Mouse (Mus musculus) heart, embryonic 14.5 days (tissue): ENCODE data around the gene Mapk8ip1. TPM values are rescaled to one million over a fixed set of nuclear protein-coding genes. Genes with fewer than 3 reads are reported as not detected.

Source experiments
- ATAC-seq: fragments of 200-750 bp; cut with Nextera tagmentation; 2 replicates; pipeline ENCODE4 v1.8.0; 2017; ENCODE audit warnings: low read depth, moderate TSS enrichment; ENCODE audit not compliant: insufficient number of reproducible peaks, insufficient read depth, low FRiP score
- H3K27ac ChIP-seq, 2 experiments: fragments of 200-500 bp in 1 of 2; fragments of 300-500 bp in 1 of 2; sonication (generic) in 1 of 2; replicated peaks in 1 of 2; 2 replicates each; pipeline ENCODE4 v1.5.1; 2012 to 2014; ENCODE audit warnings: low read depth in 2 of 2, low read length in 2 of 2, control low read depth in 1 of 2, mild to moderate bottlenecking in 1 of 2, mixed read lengths in 1 of 2; ENCODE audit not compliant: control insufficient read depth in 1 of 2, insufficient read depth in 1 of 2
- H3K27me3 ChIP-seq: fragments of 300-500 bp; sonication (generic); 2 replicates; pipeline ENCODE4 v1.6.1; 2014; ENCODE audit warnings: mild to moderate bottlenecking, low read length, control low read depth; ENCODE audit not compliant: control insufficient read depth, insufficient read depth
- H3K36me3 ChIP-seq: fragments of 300-500 bp; sonication (generic); 2 replicates; pipeline ENCODE4 v1.6.1; 2014; ENCODE audit warnings: mild to moderate bottlenecking, control low read depth, low read length, mixed read lengths; ENCODE audit not compliant: control insufficient read depth, insufficient read depth
- H3K4me1 ChIP-seq, 2 experiments: fragments of 200-500 bp in 1 of 2; fragments of 300-500 bp in 1 of 2; sonication (generic) in 1 of 2; 2 replicates each; pipeline ENCODE4 v1.6.1; 2012 to 2014; ENCODE audit warnings: low read length in 2 of 2, control low read depth in 1 of 2, mixed read lengths in 1 of 2; ENCODE audit not compliant: control insufficient read depth in 2 of 2, insufficient read depth in 2 of 2
- H3K4me2 ChIP-seq: fragments of 300-500 bp; sonication (generic); 2 replicates; pipeline ENCODE4 v1.6.1; 2014; ENCODE audit warnings: mild to moderate bottlenecking, low read length
- H3K4me3 ChIP-seq, 2 experiments: fragments of 200-500 bp in 1 of 2; fragments of 300-500 bp in 1 of 2; sonication (generic) in 1 of 2; 2 replicates each; pipeline ENCODE4 v1.5.1; 2012 to 2014; ENCODE audit warnings: low read length in 2 of 2, mild to moderate bottlenecking in 2 of 2, control low read depth in 1 of 2, low read depth in 1 of 2, moderate library complexity in 1 of 2; ENCODE audit not compliant: control insufficient read depth in 1 of 2, insufficient read depth in 1 of 2
- H3K9ac ChIP-seq: fragments of 300-500 bp; sonication (generic); 2 replicates; pipeline ENCODE4 v1.6.1; 2014; ENCODE audit warnings: mild to moderate bottlenecking, low read length
- H3K9me3 ChIP-seq: fragments of 300-500 bp; sonication (generic); 2 replicates; pipeline ENCODE4 v1.6.1; 2016; ENCODE audit warnings: low read length, control low read depth; ENCODE audit not compliant: control insufficient read depth
- WGBS: fragments of 180-500 bp; shearing (Covaris S2); extraction: QIAGEN DNeasy Blood & Tissue Kit; methylation state at CpG from one replicate; pipeline ENCODE4 v1.1.7; 2014; 5-methylcytosine and 5-hydroxymethylcytosine counted together
- polyA plus RNA-seq: library from polyadenylated mRNA; unstranded; fragments of >200 nt; fragmentation: Nextera tagmentation; extraction: Ambion mirVana; gene quantifications from 2 replicates; pipeline ENCODE4 v1.2.1, GENCODE M21; 2014

The Mapk8ip1 gene
- polyA plus RNA-seq, 1 experiment from 2014 or later, result 2.9 TPM

- H3K4me1 ChIP-seq, result peaks cover 14 to 21% of the 10 kb centered on the region in 2 experiments; a peak in 3 of 4 replicates
- no peak; the same call in 1 of the 2 replicates for ATAC-seq
- peak overlapping the region; percentile 84 for H3K4me2 ChIP-seq
- peaks cover 4% of the 10 kb centered on the region; the same call in 1 of the 2 replicates for H3K36me3 ChIP-seq
- peak overlapping the region; percentile 61 for H3K4me3 ChIP-seq
- H3K27ac ChIP-seq, result no peak overlapping the region
- peak overlapping the region; percentile 71; the same call in 1 of the 2 replicates for H3K9ac ChIP-seq
- WGBS, result 9% methylated on average over 10 of the region's 10 CpGs
- peaks cover 24% of the 10 kb centered on the region for H3K27me3 ChIP-seq
- no peaks in the 10 kb centered on the region for H3K9me3 ChIP-seq
Observed at GRCm38 (mm10) chr2:92389645-92390044, 11.4 kb downstream of the Mapk8ip1 start.

DNA sequence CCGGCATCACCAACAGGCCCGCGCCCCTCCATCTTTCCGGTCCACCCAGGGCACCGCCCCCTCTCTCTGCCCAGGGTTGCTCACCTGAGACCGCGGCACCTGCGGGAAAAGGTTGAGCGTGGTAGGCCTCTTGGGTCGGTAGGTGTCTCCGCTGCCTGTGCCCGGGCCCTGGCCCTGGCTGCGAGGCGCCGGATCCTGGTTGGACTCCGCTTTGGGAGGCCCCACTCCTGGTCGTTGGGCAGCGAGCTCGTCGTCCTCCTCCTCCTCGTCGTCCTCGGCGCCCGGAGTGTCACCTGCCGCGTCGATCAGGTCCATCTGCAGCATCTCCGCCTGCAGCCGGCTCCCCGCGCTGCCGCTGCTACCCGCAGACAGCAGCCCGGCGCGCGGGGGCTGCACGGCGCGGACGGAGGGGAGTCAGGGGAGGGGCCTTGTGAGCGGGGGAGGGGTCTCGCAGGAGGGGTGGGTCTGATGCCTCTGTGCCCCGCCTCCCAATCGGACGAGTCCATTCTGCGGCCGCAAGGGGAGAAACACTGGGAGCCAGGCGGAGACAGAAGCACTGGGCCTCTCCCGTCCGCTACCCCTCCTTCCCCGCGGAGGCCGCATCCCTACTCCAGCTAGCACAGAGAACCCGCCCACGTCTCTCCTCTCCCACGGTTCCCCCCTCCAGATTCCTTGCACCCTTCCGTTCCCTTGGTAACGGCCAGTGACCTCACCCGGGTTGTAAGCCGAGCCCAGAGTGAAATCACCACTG, 12.0 kb downstream of the Mapk8ip1 start:
- Histone ChIP-seq H3K27ac (no peak overlapping the region), H3K4me3 (peak overlapping the region; percentile 61), H3K9me3 (no peaks in the 10 kb centered on the region), H3K36me3 (peaks cover 4% of the 10 kb centered on the region; the same call in 1 of the 2 replicates), H3K4me1 (peaks cover 14 to 21% of the 10 kb centered on the region in 2 experiments; a peak in 3 of 4 replicates), H3K4me2 (peak overlapping the region; percentile 84), H3K9ac (peak overlapping the region; percentile 71), H3K27me3 (peaks cover 18% of the 10 kb centered on the region)
- WGBS, result 1% methylated on average over 45 of the region's 62 CpGs
- ATAC-seq, result peak; percentile 72

- ATAC-seq, result no peak
- no peak overlapping the region for H3K9ac ChIP-seq
- H3K27ac ChIP-seq, result no peak overlapping the region
- WGBS, result 53% methylated on average over 3 of the region's 3 CpGs
- no peaks in the 10 kb centered on the region for H3K9me3 ChIP-seq
- H3K4me2 ChIP-seq, result peak overlapping the region; percentile 84
- H3K27me3 ChIP-seq, result peaks cover 8% of the 10 kb centered on the region
- peak overlapping the region; percentile 61; a peak in 2 of 4 replicates for H3K4me3 ChIP-seq
- H3K36me3 ChIP-seq, result peaks cover 4% of the 10 kb centered on the region; the same call in 1 of the 2 replicates
- H3K4me1 ChIP-seq, result peaks cover 14 to 21% of the 10 kb centered on the region in 2 experiments; a peak in 3 of 4 replicates
Observed at GRCm38 (mm10) chr2:92388081-92388517, 13.0 kb downstream of the Mapk8ip1 start.

DNA sequence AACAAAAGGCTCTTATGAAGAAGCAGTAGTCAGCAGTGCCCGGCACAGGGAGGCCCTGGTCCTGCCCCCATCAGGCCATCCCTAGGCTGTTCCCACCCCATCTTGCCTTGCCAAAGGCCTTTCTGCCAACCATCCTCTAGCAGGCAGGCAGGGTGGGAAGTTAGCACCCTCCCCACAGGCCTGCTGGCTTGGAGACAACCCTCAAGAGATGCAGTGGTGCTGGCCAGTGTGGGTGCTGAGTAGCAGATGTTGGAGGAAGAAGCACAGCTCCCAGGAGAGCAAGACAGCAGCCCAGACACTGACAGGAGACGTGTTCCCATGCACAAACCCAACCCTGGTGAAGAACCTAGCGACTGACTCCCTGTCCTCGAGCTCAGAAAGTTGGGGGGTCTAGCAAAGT, 13.4 kb downstream of the Mapk8ip1 start:
- Histone ChIP-seq H3K4me2 (no peak overlapping the region), H3K36me3 (peaks cover 5% of the 10 kb centered on the region), H3K27ac (no peak overlapping the region), H3K4me3 (no peak overlapping the region), H3K4me1 (peaks cover 14 to 20% of the 10 kb centered on the region in 2 experiments; a peak in 3 of 4 replicates), H3K9me3 (no peaks in the 10 kb centered on the region), H3K27me3 (peaks cover 4% of the 10 kb centered on the region; the same call in 1 of the 2 replicates), H3K9ac (no peak overlapping the region)
- no peak for ATAC-seq
- 69% methylated on average over 4 of the region's 4 CpGs for WGBS

DNA sequence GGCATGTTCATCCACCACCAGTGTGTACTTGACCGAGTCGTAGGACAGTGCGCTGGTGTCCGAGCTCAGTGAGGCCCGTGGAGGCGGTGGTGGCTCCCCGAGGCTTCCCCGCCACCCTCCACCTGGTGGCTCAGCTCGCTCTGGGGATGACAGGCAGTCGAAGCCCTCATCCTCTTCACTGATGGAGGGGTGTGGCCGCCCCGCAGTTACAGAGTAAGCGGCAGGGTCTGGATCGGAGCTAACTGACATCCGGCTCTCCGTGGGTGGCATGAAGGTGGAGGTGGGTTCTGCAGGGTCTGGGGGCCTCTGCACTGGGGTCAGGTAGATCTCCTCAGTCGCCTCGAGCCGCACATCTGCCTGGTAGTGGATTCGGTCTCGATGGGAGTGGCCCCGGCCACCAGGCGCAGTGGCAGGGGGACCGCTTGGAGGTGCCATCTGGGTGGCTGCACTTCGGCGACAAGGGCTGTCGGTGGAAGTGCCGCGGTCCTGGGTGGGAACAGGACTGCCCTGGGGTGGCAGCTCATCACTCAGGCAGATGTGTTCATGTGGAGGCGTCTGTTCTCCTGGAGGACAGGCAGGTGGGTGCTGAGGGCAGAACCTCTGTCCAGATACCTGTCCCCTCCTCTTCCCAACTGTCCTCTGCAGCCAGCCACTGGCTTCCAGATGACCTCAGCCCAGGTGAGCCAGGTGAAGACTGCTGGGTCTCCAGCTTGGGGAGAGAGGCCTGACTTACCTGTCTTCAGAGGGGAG, 14.1 kb downstream of the Mapk8ip1 start:
- H3K9ac ChIP-seq, result no peak overlapping the region
- peaks cover 1% of the 10 kb centered on the region; the same call in 1 of the 2 replicates for H3K27me3 ChIP-seq
- 84% methylated on average over 30 of the region's 30 CpGs for WGBS
- no peak for ATAC-seq
- no peak overlapping the region for H3K4me3 ChIP-seq
- H3K27ac ChIP-seq, result no peak overlapping the region
- H3K4me1 ChIP-seq, result peaks cover 12 to 14% of the 10 kb centered on the region in 2 experiments; a peak in 3 of 4 replicates
- H3K9me3 ChIP-seq, result no peaks in the 10 kb centered on the region
- peaks cover 12% of the 10 kb centered on the region for H3K36me3 ChIP-seq
- H3K4me2 ChIP-seq, result no peak overlapping the region

- peaks cover 28% of the 10 kb centered on the region for H3K36me3 ChIP-seq
- H3K4me2 ChIP-seq, result no peak overlapping the region
- H3K4me3 ChIP-seq, result no peak overlapping the region
- H3K27ac ChIP-seq, result no peak overlapping the region
- no peaks in the 10 kb centered on the region for H3K27me3 ChIP-seq
- H3K9me3 ChIP-seq, result no peaks in the 10 kb centered on the region
- no peak for ATAC-seq
- H3K4me1 ChIP-seq, result peaks cover 9 to 12% of the 10 kb centered on the region in 2 experiments; a peak in 2 of 4 replicates
- WGBS, result 73% methylated on average over 22 of the region's 22 CpGs
- H3K9ac ChIP-seq, result no peak overlapping the region
Observed at GRCm38 (mm10) chr2:92385113-92386051, 15.7 kb downstream of the Mapk8ip1 start.

- Histone ChIP-seq H3K27me3 (no peaks in the 10 kb centered on the region), H3K4me3 (no peak overlapping the region), H3K4me1 (peaks cover 7 to 9% of the 10 kb centered on the region in 2 experiments; a peak in 2 of 4 replicates), H3K27ac (no peak overlapping the region), H3K9me3 (no peaks in the 10 kb centered on the region), H3K36me3 (peaks cover 41% of the 10 kb centered on the region), H3K4me2 (no peak overlapping the region), H3K9ac (no peak overlapping the region)
- no peak for ATAC-seq
- 76% methylated on average over 4 of the region's 4 CpGs for WGBS
Observed at GRCm38 (mm10) chr2:92384101-92384500, 17.0 kb downstream of the Mapk8ip1 start.
